Mouse (Mus musculus): Measurements from ENCODE around the gene Pip5k1c. TPM values are rescaled to one million over a fixed set of nuclear protein-coding genes. Genes with fewer than 3 reads are reported as not detected.
A peak's percentile ranks its signal among the peaks of the same experiment; 100 is the strongest.

Gene Pip5k1c
- 19.1 and 21.1 TPM in 2 replicates for polyA plus RNA-seq (2015; fragmentation: Nextera tagmentation; extraction: Ambion mirVana)

- Histone ChIP-seq H3K4me3 (ENCODE audit: low read depth, low read length) (peak within 1 kb of the TSS; percentile 73), H3K36me3 (ENCODE audit: control insufficient read depth, insufficient read depth, low read length) (no peaks in the 10 kb centered on the region), H3K9ac (ENCODE audit: low read length) (peak within 1 kb of the TSS; percentile 86), H3K4me1 (replicated peaks; ENCODE audit: control insufficient read depth, insufficient read depth) (peaks cover 7% of the 10 kb centered on the region), H3K9me3 (ENCODE audit: control insufficient read depth, low read length) (no peaks in the 10 kb centered on the region), H3K27me3 (ENCODE audit: control insufficient read depth, insufficient read depth, low read length) (no peaks in the 10 kb centered on the region), H3K27ac (replicated peaks) (peak within 1 kb of the TSS; percentile 94), H3K4me2 (replicated peaks; ENCODE audit: low read depth) (peak within 1 kb of the TSS; percentile 93)
- under 1% methylated on average over 50 of the region's 80 CpGs for WGBS
- TF ChIP-seq CTCF (IDR thresholded peaks at IDR 0.05; ENCODE audit: low read depth) (peak; percentile 92), EP300 (optimal IDR thresholded peaks at IDR 0.05) (no peak)
- peak; percentile 100 for DNase-seq (ENCODE audit: low spot score)
- peak; percentile 92 for ATAC-seq (ENCODE audit: low FRiP score, low TSS enrichment)
Measured at GRCm38 (mm10) chr10:81292554-81293333, at the start of gene Pip5k1c. TSS of gene Pip5k1c (plus strand) at chr10:81292963.

GRCm38 (mm10) chr10:81244146-81244545 lies 48.6 kb upstream of the Pip5k1c start:
- no peak for DNase-seq (ENCODE audit: low spot score)
- TF ChIP-seq EP300 (optimal IDR thresholded peaks at IDR 0.05): no peak
- TF ChIP-seq CTCF (IDR thresholded peaks at IDR 0.05; ENCODE audit: low read depth): no peak
- ATAC-seq (ENCODE audit: low FRiP score, low TSS enrichment): peak; percentile 19; the same call in 1 of the 2 replicates
- WGBS: 75% methylated on average over 4 of the region's 4 CpGs
- Histone ChIP-seq H3K4me3 (ENCODE audit: low read depth, low read length) (no peak overlapping the region), H3K9me3 (ENCODE audit: control insufficient read depth, low read length) (no peaks in the 10 kb centered on the region), H3K4me1 (replicated peaks; ENCODE audit: control insufficient read depth, insufficient read depth) (no peaks in the 10 kb centered on the region), H3K9ac (ENCODE audit: low read length) (no peak overlapping the region), H3K36me3 (ENCODE audit: control insufficient read depth, insufficient read depth, low read length) (no peaks in the 10 kb centered on the region), H3K4me2 (replicated peaks; ENCODE audit: low read depth) (no peak overlapping the region), H3K27ac (replicated peaks) (no peak overlapping the region), H3K27me3 (ENCODE audit: control insufficient read depth, insufficient read depth, low read length) (no peaks in the 10 kb centered on the region)

- H3K4me1 ChIP-seq (replicated peaks; ENCODE audit: control insufficient read depth, insufficient read depth): no peaks in the 10 kb centered on the region
- no peak overlapping the region for H3K27ac ChIP-seq (replicated peaks)
- H3K9me3 ChIP-seq (ENCODE audit: control insufficient read depth, low read length): no peaks in the 10 kb centered on the region
- no peak overlapping the region for H3K9ac ChIP-seq (ENCODE audit: low read length)
- no peak overlapping the region for H3K4me3 ChIP-seq (ENCODE audit: low read depth, low read length)
- DNase-seq (ENCODE audit: low spot score) (peak; percentile 89), ATAC-seq (ENCODE audit: low FRiP score, low TSS enrichment) (peak; percentile 63)
- H3K36me3 ChIP-seq (ENCODE audit: control insufficient read depth, insufficient read depth, low read length): no peaks in the 10 kb centered on the region
- H3K4me2 ChIP-seq (replicated peaks; ENCODE audit: low read depth): no peak overlapping the region
- WGBS: 9% methylated on average over 17 of the region's 17 CpGs
- TF ChIP-seq EP300 (optimal IDR thresholded peaks at IDR 0.05): no peak
- TF ChIP-seq CTCF (IDR thresholded peaks at IDR 0.05; ENCODE audit: low read depth): peak; percentile 95
- H3K27me3 ChIP-seq (ENCODE audit: control insufficient read depth, insufficient read depth, low read length): no peaks in the 10 kb centered on the region
Measured at GRCm38 (mm10) chr10:81244595-81244994, 48.2 kb upstream of the Pip5k1c start.

- Histone ChIP-seq H3K4me3 (ENCODE audit: low read depth, low read length) (no peak overlapping the region), H3K9me3 (ENCODE audit: control insufficient read depth, low read length) (no peaks in the 10 kb centered on the region), H3K36me3 (ENCODE audit: control insufficient read depth, insufficient read depth, low read length) (no peaks in the 10 kb centered on the region), H3K27me3 (ENCODE audit: control insufficient read depth, insufficient read depth, low read length) (no peaks in the 10 kb centered on the region), H3K4me2 (replicated peaks; ENCODE audit: low read depth) (no peak overlapping the region), H3K27ac (replicated peaks) (no peak overlapping the region), H3K4me1 (replicated peaks; ENCODE audit: control insufficient read depth, insufficient read depth) (no peaks in the 10 kb centered on the region), H3K9ac (ENCODE audit: low read length) (no peak overlapping the region)
- ATAC-seq (ENCODE audit: low FRiP score, low TSS enrichment): no peak
- no peak for TF ChIP-seq EP300 (optimal IDR thresholded peaks at IDR 0.05)
- no peak for TF ChIP-seq CTCF (IDR thresholded peaks at IDR 0.05; ENCODE audit: low read depth)
- DNase-seq (ENCODE audit: low spot score): no peak
- 82% methylated on average over 6 of the region's 6 CpGs for WGBS
Measured at GRCm38 (mm10) chr10:81245166-81245565, 47.6 kb upstream of the Pip5k1c start.

GRCm38 (mm10) chr10:81247804-81248203 lies 45.0 kb upstream of the Pip5k1c start:
- ATAC-seq (ENCODE audit: low FRiP score, low TSS enrichment): 0 out of 2 replicates have a peak, but pooled peaks have one; percentile 36

GRCm38 (mm10) chr10:81249442-81249841 lies 43.3 kb upstream of the Pip5k1c start:
- TF ChIP-seq EP300 (optimal IDR thresholded peaks at IDR 0.05) (no peak), CTCF (IDR thresholded peaks at IDR 0.05; ENCODE audit: low read depth) (no peak)
- 85% methylated on average over 8 of the region's 8 CpGs for WGBS
- H3K27ac ChIP-seq (replicated peaks): no peak overlapping the region
- no peak overlapping the region for H3K4me3 ChIP-seq (ENCODE audit: low read depth, low read length)
- H3K36me3 ChIP-seq (ENCODE audit: control insufficient read depth, insufficient read depth, low read length): no peaks in the 10 kb centered on the region; the same call in 1 of the 2 replicates
- H3K4me1 ChIP-seq (replicated peaks; ENCODE audit: control insufficient read depth, insufficient read depth): 0 out of 2 replicates have a peak, but pooled peaks cover 3% of the 10 kb centered on the region
- no peak overlapping the region for H3K9ac ChIP-seq (ENCODE audit: low read length)
- H3K27me3 ChIP-seq (ENCODE audit: control insufficient read depth, insufficient read depth, low read length): peaks cover 4% of the 10 kb centered on the region; the same call in 1 of the 2 replicates
- no peaks in the 10 kb centered on the region for H3K9me3 ChIP-seq (ENCODE audit: control insufficient read depth, low read length)
- H3K4me2 ChIP-seq (replicated peaks; ENCODE audit: low read depth): no peak overlapping the region
- ATAC-seq (ENCODE audit: low FRiP score, low TSS enrichment) (no peak), DNase-seq (ENCODE audit: low spot score) (no peak)

More at GRCm38 (mm10) chr10:81247804-81248203, 45.0 kb upstream of the Pip5k1c start:
- Histone ChIP-seq H3K36me3 (ENCODE audit: control insufficient read depth, insufficient read depth, low read length) (no peaks in the 10 kb centered on the region; the same call in 1 of the 2 replicates), H3K4me2 (replicated peaks; ENCODE audit: low read depth) (no peak overlapping the region), H3K9me3 (ENCODE audit: control insufficient read depth, low read length) (no peaks in the 10 kb centered on the region), H3K4me1 (replicated peaks; ENCODE audit: control insufficient read depth, insufficient read depth) (0 out of 2 replicates have a peak, but pooled peaks cover under 1% of the 10 kb centered on the region), H3K4me3 (ENCODE audit: low read depth, low read length) (no peak overlapping the region), H3K9ac (ENCODE audit: low read length) (no peak overlapping the region), H3K27me3 (ENCODE audit: control insufficient read depth, insufficient read depth, low read length) (no peaks in the 10 kb centered on the region; the same call in 1 of the 2 replicates), H3K27ac (replicated peaks) (no peak overlapping the region)
- DNase-seq (ENCODE audit: low spot score): peak; percentile 56
- 71% methylated on average over 2 of the region's 2 CpGs for WGBS
- TF ChIP-seq CTCF (IDR thresholded peaks at IDR 0.05; ENCODE audit: low read depth) (no peak), EP300 (optimal IDR thresholded peaks at IDR 0.05) (no peak)

All from stomach, postnatal 0 days (tissue).